Mouse (Mus musculus): ENCODE data around the gene Tmod1. TPM values are rescaled to one million over a fixed set of nuclear protein-coding genes. Genes with fewer than 3 reads are reported as not detected.
A peak's percentile ranks its signal among the peaks of the same experiment; 100 is the strongest.

The Tmod1 gene
- polyA plus RNA-seq, 1 experiment from 2014 or later, result 2.1 TPM

GRCm38 (mm10) chr4:46126541-46126940, 87.8 kb downstream of the Tmod1 start:
- Histone ChIP-seq H3K9me3 (ENCODE audit: control insufficient read depth, low read length) (no peaks in the 10 kb centered on the region), H3K36me3 (ENCODE audit: control insufficient read depth, insufficient read depth, low read length) (peaks cover 55% of the 10 kb centered on the region), H3K4me2 (ENCODE audit: low read depth, low read length) (no peak overlapping the region), H3K9ac (replicated peaks; ENCODE audit: low read depth, low read length) (no peak overlapping the region), H3K4me1 (ENCODE audit: control insufficient read depth, insufficient read depth, low read length) (no peaks in the 10 kb centered on the region), H3K27me3 (ENCODE audit: control insufficient read depth, insufficient read depth, low read length) (no peaks in the 10 kb centered on the region), H3K4me3 (ENCODE audit: low read depth, low read length) (no peak overlapping the region), H3K27ac (ENCODE audit: low read depth, low read length) (no peak overlapping the region)
- peak; percentile 68; the same call in 1 of the 2 replicates for ATAC-seq (ENCODE audit: low read depth)
- 42% methylated on average over 2 of the region's 2 CpGs for WGBS

GRCm38 (mm10) chr4:46129311-46130004, 90.7 kb downstream of the Tmod1 start:
- H3K9me3 ChIP-seq (ENCODE audit: control insufficient read depth, low read length), result no peaks in the 10 kb centered on the region
- H3K4me2 ChIP-seq (ENCODE audit: low read depth, low read length), result no peak overlapping the region
- peaks cover 51% of the 10 kb centered on the region for H3K36me3 ChIP-seq (ENCODE audit: control insufficient read depth, insufficient read depth, low read length)
- no peak overlapping the region for H3K4me3 ChIP-seq (ENCODE audit: low read depth, low read length)
- no peaks in the 10 kb centered on the region for H3K4me1 ChIP-seq (ENCODE audit: control insufficient read depth, insufficient read depth, low read length)
- WGBS, result 94% methylated on average over 8 of the region's 8 CpGs
- H3K27ac ChIP-seq (ENCODE audit: low read depth, low read length), result no peak overlapping the region
- H3K9ac ChIP-seq (replicated peaks; ENCODE audit: low read depth, low read length), result no peak overlapping the region
- no peak for ATAC-seq (ENCODE audit: low read depth)
- H3K27me3 ChIP-seq (ENCODE audit: control insufficient read depth, insufficient read depth, low read length), result no peaks in the 10 kb centered on the region

GRCm38 (mm10) chr4:46130221-46130620, 91.5 kb downstream of the Tmod1 start:
- Histone ChIP-seq H3K27ac (ENCODE audit: low read depth, low read length) (no peak overlapping the region), H3K9me3 (ENCODE audit: control insufficient read depth, low read length) (no peaks in the 10 kb centered on the region), H3K4me1 (ENCODE audit: control insufficient read depth, insufficient read depth, low read length) (no peaks in the 10 kb centered on the region), H3K9ac (replicated peaks; ENCODE audit: low read depth, low read length) (no peak overlapping the region), H3K27me3 (ENCODE audit: control insufficient read depth, insufficient read depth, low read length) (no peaks in the 10 kb centered on the region), H3K36me3 (ENCODE audit: control insufficient read depth, insufficient read depth, low read length) (peaks cover 44% of the 10 kb centered on the region), H3K4me2 (ENCODE audit: low read depth, low read length) (no peak overlapping the region), H3K4me3 (ENCODE audit: low read depth, low read length) (no peak overlapping the region)
- 75% methylated on average over 3 of the region's 3 CpGs for WGBS
- ATAC-seq (ENCODE audit: low read depth), result no peak

- Histone ChIP-seq H3K4me3 (ENCODE audit: low read depth, low read length) (no peak overlapping the region), H3K9me3 (ENCODE audit: control insufficient read depth, low read length) (no peaks in the 10 kb centered on the region), H3K4me1 (ENCODE audit: control insufficient read depth, insufficient read depth, low read length) (no peaks in the 10 kb centered on the region), H3K27ac (ENCODE audit: low read depth, low read length) (no peak overlapping the region), H3K4me2 (ENCODE audit: low read depth, low read length) (no peak overlapping the region), H3K9ac (replicated peaks; ENCODE audit: low read depth, low read length) (no peak overlapping the region), H3K36me3 (ENCODE audit: control insufficient read depth, insufficient read depth, low read length) (peaks cover 35% of the 10 kb centered on the region), H3K27me3 (ENCODE audit: control insufficient read depth, insufficient read depth, low read length) (no peaks in the 10 kb centered on the region)
- ATAC-seq (ENCODE audit: low read depth), result no peak
- WGBS, result 87% methylated on average over 6 of the region's 6 CpGs
These were observed 93.1 kb downstream of the Tmod1 start for GRCm38 (mm10) chr4:46131791-46132190.

GRCm38 (mm10) chr4:46137629-46138286, 99.0 kb downstream of the Tmod1 start:
- no peaks in the 10 kb centered on the region for H3K9me3 ChIP-seq (ENCODE audit: control insufficient read depth, low read length)
- H3K27me3 ChIP-seq (ENCODE audit: control insufficient read depth, insufficient read depth, low read length), result no peaks in the 10 kb centered on the region

GRCm38 (mm10) chr4:46138287-46139222, 99.8 kb downstream of the Tmod1 start, which contains the start of the genes Ncbp1 and Tstd2:
Gene Ncbp1 (plus strand): TSS chr4:46138613.
Gene Tstd2 (minus strand): TSS chr4:46138694.
- Histone ChIP-seq H3K4me1 (ENCODE audit: control insufficient read depth, insufficient read depth, low read length) (peaks cover 18% of the 10 kb centered on the region), H3K4me2 (ENCODE audit: low read depth, low read length) (peak within 1 kb of the TSS; percentile 88), H3K27me3 (ENCODE audit: control insufficient read depth, insufficient read depth, low read length) (no peaks in the 10 kb centered on the region), H3K9ac (replicated peaks; ENCODE audit: low read depth, low read length) (peak within 1 kb of the TSS; percentile 96), H3K27ac (ENCODE audit: low read depth, low read length) (peak within 1 kb of the TSS; percentile 96), H3K4me3 (ENCODE audit: low read depth, low read length) (peak within 1 kb of the TSS; percentile 95), H3K36me3 (ENCODE audit: control insufficient read depth, insufficient read depth, low read length) (peaks cover 3% of the 10 kb centered on the region; the same call in 1 of the 2 replicates), H3K9me3 (ENCODE audit: control insufficient read depth, low read length) (no peaks in the 10 kb centered on the region)
- peak; percentile 95 for ATAC-seq (ENCODE audit: low read depth)
- WGBS, result under 1% methylated on average over 89 of the region's 90 CpGs

More at GRCm38 (mm10) chr4:46137629-46138286, 99.0 kb downstream of the Tmod1 start:
- ATAC-seq (ENCODE audit: low read depth), result peak; percentile 74
- H3K27ac ChIP-seq (ENCODE audit: low read depth, low read length), result peak overlapping the region; percentile 96
- H3K9ac ChIP-seq (replicated peaks; ENCODE audit: low read depth, low read length), result peak overlapping the region; percentile 96
- H3K36me3 ChIP-seq (ENCODE audit: control insufficient read depth, insufficient read depth, low read length), result peaks cover 9% of the 10 kb centered on the region; the same call in 1 of the 2 replicates
- H3K4me2 ChIP-seq (ENCODE audit: low read depth, low read length), result peak overlapping the region; percentile 88
- H3K4me3 ChIP-seq (ENCODE audit: low read depth, low read length), result peak overlapping the region; percentile 95
- peaks cover 18% of the 10 kb centered on the region for H3K4me1 ChIP-seq (ENCODE audit: control insufficient read depth, insufficient read depth, low read length)
- WGBS, result 7% methylated on average over 17 of the region's 17 CpGs

GRCm38 (mm10) chr4:46144323-46144722, 105.6 kb downstream of the Tmod1 start:
- Histone ChIP-seq H3K4me3 (ENCODE audit: low read depth, low read length) (no peak overlapping the region), H3K9me3 (ENCODE audit: control insufficient read depth, low read length) (no peaks in the 10 kb centered on the region), H3K4me2 (ENCODE audit: low read depth, low read length) (no peak overlapping the region), H3K27me3 (ENCODE audit: control insufficient read depth, insufficient read depth, low read length) (no peaks in the 10 kb centered on the region), H3K36me3 (ENCODE audit: control insufficient read depth, insufficient read depth, low read length) (peaks cover 8% of the 10 kb centered on the region; the same call in 1 of the 2 replicates), H3K9ac (replicated peaks; ENCODE audit: low read depth, low read length) (no peak overlapping the region), H3K4me1 (ENCODE audit: control insufficient read depth, insufficient read depth, low read length) (peaks cover 13% of the 10 kb centered on the region), H3K27ac (ENCODE audit: low read depth, low read length) (no peak overlapping the region)
- ATAC-seq (ENCODE audit: low read depth), result no peak
- WGBS, result 82% methylated on average over 3 of the region's 3 CpGs

- no peak for ATAC-seq (ENCODE audit: low read depth)
- no peak overlapping the region for H3K4me2 ChIP-seq (ENCODE audit: low read depth, low read length)
- peaks cover 25% of the 10 kb centered on the region for H3K36me3 ChIP-seq (ENCODE audit: control insufficient read depth, insufficient read depth, low read length)
- WGBS, result 100% methylated on average over 1 of the region's 1 CpGs
- H3K4me3 ChIP-seq (ENCODE audit: low read depth, low read length), result no peak overlapping the region
- H3K27ac ChIP-seq (ENCODE audit: low read depth, low read length), result no peak overlapping the region
- no peaks in the 10 kb centered on the region for H3K27me3 ChIP-seq (ENCODE audit: control insufficient read depth, insufficient read depth, low read length)
- H3K9me3 ChIP-seq (ENCODE audit: control insufficient read depth, low read length), result no peaks in the 10 kb centered on the region
- no peak overlapping the region for H3K9ac ChIP-seq (replicated peaks; ENCODE audit: low read depth, low read length)
- H3K4me1 ChIP-seq (ENCODE audit: control insufficient read depth, insufficient read depth, low read length), result no peaks in the 10 kb centered on the region
These were observed 108.1 kb downstream of the Tmod1 start for GRCm38 (mm10) chr4:46146881-46147280.
